Mouse (Mus musculus) kidney, postnatal 4 days (tissue): Measurements from ENCODE around the gene Nrbp1.
A peak's percentile ranks its signal among the peaks of the same experiment; 100 is the strongest.
"Not testable (repeated sequence)": the region's sequence is repeated elsewhere in the genome, so short reads cannot be mapped to it uniquely, and the experiment has no call there.

Experiments
- DNase-seq, 2 experiments: peaks; one replicate each; pipeline ENCODE4 v3.0.0; 2021; ENCODE audit warnings: mixed read lengths in 2 of 2

Nrbp1 gene

DNA sequence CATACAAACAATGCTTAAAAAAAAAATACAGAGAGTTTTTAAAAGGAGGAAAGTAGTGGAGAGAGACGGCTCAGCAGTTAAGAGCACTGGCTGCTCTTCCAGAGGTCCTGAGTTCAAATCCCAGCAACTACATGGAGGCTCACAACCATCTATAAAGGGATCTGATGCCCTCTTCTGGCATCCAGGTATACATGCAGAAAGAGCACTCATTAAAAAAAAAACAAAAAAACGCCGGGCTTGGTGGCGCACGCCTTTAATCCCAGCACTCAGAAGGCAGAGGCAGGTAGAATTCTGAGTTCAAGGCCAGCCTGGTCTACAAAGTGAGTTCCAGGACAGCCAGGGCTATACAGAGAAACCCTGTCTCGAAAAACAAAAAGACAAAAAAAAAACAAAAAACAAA is 24.1 kb upstream of the Nrbp1 start:
- DNase-seq, result not testable (repeated sequence)

DNA sequence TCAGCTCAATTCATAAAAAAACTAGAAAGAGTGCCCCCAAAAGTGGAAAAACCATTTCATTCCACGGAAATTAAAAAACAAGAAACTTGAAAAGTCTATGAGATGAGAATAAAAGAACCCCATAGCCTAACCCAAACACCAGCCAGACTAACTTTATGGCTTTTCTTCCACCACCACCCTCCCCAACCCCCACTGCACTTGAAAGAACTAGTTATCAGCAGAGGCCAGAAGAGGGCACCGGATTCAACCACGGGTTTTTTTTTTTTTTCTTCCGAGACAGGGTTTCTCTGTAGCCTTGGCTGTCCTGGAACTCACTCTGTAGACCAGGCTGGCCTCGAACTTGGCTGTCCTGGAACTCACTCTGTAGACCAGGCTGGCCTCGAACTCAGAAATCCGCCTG is 22.4 kb upstream of the Nrbp1 start:
- DNase-seq, result no peak

DNA sequence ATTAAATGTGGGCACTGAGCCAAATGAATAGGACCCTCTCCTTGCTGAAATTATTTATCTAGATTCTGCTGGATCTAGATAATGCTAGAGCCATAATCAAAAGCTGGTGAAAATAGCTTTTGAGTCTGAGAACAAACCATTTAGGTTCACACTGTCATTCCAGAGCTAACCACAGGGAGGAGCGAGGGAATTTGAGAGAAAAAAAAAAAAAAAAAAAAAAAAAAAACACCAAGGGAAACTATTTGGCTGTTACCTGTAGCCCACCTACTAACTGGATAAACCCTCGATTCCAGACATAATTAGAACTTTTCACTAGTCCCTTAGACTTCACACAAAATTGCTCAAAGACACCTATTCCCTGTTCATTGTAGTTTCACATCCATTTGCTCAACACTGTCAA is 21.6 kb upstream of the Nrbp1 start:
- peak; percentile 30 to 41 for DNase-seq

DNA sequence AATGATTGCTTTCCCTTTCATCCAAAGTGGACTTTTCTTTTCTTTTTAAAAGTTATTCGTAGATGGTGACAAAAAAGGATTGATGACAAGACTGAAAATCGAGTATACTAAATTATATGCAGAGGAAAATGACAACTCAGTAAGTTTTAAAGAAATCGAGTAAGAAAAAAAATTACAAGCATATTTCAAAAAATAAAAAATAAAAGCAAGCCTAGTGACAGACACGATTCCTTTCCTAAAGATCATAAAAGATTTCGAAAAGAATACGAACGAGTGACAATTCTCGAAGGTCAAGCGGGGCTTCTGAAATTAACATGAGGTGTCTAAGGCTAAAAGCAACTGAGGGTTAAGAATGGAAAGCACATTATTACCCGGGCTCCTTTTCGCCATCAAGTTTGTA is 21.2 kb upstream of the Nrbp1 start:
- no peak for DNase-seq

DNA sequence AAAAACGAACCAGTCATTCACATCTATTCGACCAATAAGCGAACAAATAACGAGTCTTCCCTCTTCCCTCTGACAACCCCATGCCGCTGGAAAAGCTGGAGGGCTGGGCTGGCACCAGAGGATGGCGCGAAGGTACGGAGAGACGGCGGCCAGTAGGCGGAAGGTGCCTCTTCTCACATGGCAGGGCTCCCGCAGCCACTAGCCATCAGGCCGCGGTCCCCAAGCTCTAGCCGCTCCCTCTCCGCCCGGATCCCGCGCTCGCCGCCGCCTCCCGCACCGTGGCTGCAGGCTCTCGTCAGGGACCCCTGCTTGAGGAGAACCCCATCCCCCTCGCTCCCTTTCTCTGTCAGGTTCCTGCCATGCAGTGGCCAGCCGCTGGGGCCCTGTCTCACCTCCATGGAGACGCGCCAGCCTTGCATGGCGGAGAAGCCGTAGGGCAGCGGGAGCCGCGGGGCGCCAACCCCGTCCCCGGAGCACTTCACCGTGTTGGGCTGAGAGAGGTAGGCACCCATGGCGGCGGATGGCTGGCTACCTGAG is 20.7 kb upstream of the Nrbp1 start:
- peak; percentile 64 to 79 for DNase-seq

DNA sequence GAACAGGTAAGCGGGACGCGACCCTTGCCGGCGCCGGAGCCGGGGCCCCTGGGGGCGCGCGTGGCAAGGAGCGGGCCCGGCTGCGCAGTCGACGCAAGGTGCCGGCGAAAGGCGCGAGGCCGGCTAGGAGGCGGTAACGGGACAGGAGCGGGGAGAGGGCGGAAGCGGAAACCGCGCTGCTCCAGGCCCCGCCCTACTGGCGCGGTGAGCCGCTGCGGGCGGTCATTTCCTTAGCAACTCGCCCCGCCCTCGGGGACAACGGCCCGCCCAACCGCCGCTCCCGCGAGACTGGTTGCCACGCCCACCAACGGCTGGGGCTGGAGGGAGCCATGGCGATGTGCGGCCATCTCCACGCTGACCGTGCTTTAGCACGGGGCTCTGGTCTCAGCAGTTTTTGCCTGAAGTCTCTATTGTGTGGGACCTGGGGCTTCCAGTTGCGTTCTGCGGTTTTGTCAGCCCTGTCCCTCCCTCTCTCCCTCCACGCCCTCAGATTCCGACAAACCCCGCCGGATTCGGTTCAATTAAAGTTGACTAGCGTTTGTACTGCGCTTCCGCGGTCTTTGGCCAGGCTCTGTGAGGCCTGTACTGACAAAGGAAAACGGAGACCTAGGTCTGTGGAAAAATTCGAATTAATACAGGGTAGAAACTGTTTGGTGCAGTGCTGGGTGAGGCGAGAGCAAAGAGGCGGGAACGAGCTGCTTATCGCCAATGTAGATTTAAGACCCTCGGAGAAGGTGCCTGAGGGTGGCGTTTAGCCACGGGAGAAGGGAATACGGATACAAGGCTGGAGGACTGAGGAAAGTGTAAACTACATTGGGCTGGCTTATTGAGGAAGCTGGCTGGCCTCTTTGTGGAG is 20.0 kb upstream of the Nrbp1 start, which contains the start of gene Ppm1g:
TSS of gene Ppm1g (minus strand) at position 240 of the 856 bp plus-strand sequence.
- DNase-seq, result peak; percentile 99

DNA sequence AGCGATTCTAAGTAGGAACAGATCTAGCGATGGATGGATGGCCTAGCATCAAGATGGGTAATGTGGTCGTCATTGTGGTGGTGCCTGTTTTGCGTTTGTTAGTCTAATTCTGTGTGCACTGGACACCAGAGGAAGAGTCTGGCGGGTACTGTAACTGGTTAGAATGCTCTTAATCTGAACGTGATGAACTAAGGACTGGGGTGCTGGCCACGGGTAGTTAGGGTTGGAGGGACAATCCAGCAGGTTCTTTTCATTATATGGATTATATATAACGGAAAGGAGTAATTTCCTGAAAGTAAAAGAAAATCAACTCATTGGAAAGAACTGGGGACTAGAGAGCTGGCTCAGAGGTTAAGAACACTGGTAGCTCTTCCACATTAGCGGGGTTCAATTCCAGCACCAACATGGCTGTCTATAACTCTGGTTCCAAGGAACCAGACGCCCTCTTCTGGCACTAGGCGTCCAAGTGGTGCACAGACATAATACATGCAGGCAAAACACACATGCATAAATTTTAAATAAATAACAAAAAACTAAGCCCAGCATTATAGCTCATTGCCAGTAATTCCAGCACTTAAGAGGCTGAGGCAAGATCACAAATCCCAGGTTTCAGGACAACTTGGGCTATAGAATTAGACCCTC is 19.2 kb upstream of the Nrbp1 start:
- peak; percentile 65 to 79 for DNase-seq

DNA sequence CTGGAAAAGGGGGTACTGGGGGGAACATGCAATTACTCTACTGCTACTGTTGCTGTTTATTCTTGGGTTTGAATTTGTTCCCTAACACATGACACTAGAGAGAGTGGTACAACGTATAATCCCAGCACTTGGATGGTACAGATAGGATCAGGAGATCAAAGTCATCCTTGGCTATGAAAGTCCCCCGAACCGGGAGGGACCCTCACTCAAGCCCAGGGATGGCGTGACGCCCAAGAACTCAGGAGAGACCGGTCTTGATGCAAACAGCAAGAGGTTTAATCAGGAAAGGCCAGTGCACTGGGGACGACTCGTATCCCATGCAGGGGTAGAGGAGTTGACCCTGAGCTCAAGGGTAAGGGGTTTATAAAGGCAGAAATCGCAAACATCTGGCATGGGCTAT is 18.0 kb upstream of the Nrbp1 start:
- no peak for DNase-seq

DNA sequence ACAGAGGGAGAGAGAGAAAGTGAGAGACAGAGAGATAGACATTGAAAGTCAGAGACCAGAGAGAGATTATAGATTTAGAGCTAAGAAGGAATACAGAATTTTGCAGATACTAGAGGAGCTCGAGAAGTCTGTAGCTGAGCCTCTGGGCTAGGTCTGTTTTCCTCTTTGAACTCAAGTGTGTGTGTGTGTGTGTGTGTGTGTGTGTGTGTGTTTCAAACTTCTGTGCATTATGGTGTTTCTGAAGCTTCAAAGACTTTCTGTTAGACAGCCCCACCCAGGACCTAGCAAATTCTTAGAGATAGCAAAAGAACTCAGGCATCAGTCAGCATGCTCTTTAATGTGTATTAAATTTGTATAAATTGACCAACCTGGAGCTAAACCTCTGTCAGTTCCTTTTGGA is 14.0 kb upstream of the Nrbp1 start:
- no peak for DNase-seq

DNA sequence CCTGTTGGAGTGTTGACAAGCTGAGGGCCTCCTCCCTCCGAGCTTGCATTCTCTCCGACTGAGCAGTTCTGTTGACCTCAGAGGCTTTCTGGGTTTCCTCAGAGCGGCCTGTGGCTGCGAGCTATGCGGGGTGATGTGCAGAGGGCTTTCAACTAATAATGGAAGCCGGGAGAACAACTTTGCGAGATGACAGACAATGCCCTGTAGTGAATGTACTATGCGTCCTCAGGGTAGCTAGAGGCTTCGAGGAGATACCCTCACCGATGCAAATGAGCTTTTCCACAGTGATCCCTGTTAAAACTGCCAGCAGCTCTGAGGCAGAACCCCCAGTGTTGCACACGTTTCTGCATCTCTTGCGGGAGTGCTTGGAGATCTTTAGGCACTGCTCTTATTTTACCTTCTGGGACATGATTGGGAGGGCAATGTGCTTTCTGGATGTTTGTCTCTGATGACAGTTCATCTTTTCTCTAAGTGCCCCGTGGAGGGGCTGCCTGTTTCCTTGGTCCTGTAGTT is 914 bp downstream of the Nrbp1 start:
- DNase-seq, result no peak

DNA sequence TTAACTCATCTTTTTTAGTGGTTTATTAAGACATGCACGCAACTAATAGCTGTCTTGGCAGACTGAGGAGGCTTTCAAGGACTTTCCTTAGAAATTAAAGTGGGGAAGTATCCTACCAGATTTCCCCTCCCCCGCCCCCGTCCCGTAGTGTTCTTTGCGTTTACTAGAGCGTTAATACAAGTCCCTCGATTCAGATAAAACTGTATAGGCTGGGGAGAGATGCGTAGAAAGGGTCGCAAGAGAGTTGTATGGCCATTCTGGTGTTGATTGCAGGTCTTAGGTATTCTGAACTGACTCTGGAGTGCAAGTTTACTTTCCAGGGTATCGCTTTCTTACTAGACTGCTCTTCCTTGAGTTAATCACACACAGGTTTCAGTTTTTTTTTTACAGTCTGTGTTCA is 1.5 kb downstream of the Nrbp1 start:
- no peak for DNase-seq

DNA sequence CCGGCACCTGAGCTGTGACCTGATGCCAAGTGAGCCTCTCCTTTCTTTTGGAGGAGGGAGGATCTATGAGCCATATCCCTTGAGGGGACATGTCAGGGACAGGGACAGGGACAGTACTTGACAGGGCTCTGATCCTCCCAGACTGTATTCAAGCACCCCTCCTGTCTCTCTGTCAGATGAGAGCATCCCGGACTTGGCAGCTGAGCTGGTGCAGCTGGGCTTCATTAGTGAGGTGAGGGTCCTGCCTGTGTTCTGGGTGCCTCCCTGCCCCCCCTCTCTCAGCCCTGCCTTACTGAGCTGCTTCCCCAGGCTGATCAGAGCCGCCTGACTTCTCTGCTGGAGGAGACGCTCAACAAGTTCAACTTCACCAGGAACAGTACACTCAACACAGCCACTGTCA is 10.1 kb downstream of the Nrbp1 start:
- no peak for DNase-seq

DNA sequence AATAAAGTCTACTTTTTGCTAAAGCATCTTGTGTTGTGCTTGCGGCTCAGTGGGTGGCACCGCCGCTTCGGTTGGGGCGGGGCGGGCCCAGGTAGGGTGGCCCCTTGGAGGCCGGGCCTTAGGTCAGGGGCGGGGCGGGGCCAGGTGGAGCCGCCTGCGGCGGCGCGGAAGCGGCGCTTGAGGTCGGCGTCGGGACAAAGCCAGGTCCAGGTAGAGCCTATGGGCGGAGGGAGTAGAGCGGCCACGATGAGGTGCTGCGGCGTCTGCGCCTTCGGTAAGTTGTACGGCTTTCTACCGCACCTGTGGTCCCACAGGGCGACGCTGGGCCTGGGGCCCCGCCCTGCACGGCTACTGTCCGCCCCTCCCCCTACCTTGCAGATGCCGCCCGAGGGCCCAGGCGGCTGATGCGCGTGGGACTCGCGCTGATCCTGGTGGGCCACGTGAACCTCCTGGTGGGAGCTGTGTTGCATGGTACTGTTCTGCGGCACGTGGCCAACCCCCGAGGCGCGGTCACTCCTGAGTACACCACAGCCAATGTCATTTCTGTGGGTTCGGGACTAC is 11.0 kb downstream of the Nrbp1 start, which contains the start of gene Krtcap3:
TSS of gene Krtcap3 (plus strand) at position 151 of the 561 bp plus-strand sequence.
- DNase-seq, result peak; percentile 76 to 85

DNA sequence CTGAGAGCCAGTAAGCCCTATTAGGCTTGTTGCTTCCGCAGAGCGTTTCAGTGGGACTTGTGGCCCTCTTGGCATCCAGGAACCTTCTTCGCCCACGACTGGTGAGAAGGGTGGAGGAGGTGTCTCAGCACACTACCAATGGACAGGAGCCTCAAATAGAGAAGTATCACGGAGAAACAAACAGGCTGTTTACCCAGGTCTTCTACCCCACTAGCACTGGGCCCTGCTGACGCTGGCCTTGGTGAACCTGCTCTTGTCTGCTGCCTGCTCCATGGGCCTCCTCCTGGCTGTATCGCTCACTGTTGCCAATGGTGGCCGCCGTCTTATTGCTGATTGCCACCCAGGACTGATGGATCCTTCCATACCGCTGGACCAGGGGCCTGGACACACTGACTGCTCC is 11.5 kb downstream of the Nrbp1 start:
- DNase-seq, result peak in 1 of 2 experiments; percentile 34

DNA sequence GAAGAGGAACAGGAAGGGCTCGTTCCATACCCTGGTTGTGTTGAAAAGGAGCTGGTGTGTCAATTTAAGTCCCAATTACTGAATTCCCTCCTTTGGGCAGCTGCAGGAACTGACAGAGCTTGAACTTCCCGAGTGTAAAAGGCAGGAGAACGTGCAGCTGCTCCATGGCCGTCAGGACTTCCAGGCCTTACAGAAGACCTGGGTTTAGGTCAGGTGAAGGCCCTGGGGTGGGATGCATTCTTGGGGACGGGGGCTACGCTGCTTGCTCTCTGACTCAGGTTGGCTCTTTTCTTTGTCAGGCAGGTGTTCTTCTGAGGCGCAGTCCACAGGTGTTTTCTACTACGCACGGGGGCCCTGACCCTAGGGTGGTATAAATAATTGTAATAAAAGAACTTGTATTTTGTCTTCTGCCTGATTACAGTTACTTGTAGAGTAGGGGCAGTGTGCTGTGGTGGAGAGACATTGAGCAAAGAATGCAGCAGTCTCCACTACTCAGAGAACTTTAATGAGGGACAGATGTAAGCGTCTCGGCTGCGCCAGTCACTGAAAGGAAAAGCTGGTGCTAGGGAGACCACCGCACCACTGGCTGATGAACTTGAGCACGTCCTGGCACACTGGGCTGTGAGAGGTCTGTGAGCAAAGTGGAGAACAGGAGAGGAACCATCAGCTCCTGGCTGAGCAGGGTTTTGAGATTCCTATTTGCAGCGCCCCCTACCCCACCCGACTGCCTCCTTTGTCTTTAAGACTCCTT is 12.3 kb downstream of the Nrbp1 start:
- DNase-seq, result peak in 1 of 2 experiments; percentile 17

DNA sequence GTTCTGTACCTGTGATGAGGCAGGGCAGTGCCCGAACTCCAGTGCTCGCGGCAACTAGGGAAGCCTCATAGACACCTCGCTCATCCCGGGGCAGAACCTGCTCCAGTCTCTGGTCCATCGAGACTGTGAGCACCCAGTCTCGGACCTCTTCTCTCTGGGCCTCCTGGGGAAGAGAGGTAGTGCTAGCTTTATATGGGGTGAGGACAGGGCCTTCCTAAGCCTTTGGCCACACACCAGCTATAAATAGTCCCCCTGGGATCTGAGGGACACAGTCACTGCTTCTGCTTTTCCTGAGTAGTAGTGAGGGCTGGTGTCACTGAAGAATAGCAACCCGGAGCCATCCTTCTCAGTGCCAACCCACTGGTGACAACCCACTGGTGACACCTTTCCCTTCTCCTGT is 13.1 kb downstream of the Nrbp1 start:
- DNase-seq, result no peak

DNA sequence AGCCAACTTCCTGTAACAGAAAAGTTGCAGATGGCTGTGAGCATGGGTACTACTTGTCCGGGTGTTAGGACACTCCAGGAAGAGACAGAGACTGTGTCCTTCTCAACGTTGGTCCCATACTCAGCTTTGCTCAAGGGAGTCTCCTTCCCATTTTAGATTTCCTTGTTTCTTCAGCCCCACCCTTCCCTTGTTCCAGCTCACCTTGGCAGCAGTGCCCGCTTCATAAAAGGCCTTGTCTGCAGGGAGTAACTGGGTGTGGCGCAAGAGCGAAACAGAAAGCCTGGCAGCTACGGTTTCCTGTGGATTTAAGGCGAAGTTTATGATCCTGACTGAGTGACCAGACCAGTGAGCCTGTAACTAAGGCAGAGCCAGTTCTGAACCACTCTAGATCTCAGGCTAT is 13.8 kb downstream of the Nrbp1 start:
- DNase-seq, result peak; percentile 23 to 44

DNA sequence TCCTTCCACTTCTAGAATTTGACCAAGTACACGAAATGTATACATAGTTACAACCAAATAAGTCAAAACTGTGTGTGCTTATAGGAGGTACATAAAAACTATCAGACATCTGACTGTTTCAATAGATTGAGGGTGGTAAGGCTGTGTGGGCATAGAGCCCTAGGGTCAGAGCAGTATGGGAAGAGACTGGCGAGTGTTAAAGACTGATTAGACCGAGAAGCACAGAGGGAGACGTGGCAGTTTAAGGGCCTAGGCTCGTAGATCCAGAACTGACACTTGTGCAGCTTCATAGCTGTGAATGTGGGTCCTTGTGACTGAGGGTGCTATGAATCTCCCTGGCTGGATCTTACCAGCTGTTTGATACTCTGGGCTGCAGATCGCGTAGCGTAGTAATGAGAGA is 14.2 kb downstream of the Nrbp1 start:
- no peak for DNase-seq

DNA sequence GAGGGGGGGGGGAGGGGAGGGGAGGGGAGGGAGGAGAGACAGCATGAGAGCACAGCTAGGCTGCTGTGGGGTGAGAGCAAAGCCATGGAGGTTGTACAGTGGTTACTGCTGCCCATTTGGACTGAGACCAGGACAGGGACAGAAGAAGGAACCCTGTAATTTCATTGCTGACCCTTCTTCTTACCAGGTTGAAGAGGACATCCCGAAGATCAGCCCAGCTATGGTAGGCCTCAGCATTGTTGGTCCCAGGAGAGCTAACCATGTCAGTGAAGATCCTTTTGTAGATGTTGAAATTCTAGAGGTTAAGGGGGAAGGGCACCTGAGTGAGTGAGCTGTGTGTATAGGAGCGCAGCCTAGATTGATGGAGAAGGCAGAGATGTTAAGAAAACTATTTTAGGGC is 14.7 kb downstream of the Nrbp1 start:
- no peak for DNase-seq

DNA sequence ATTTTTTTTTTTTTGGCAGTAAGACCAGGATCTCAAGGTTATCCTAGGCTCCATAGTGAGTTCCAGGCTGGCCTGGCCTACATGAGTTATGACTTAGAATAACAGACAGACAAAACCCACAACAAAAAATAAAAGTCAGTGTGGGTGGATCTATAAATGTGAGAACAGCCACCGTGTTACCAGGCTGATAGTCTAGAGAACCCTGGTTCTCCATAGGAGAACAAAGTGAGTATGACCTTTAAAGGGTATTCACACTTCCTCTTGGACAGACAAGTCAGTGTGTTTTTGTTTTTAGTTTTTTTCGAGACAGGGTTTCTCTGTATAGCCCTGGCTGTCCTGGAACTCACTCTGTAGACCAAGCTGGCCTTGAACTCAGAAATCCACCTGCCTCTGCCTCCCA is 15.3 kb downstream of the Nrbp1 start:
- no peak for DNase-seq

DNA sequence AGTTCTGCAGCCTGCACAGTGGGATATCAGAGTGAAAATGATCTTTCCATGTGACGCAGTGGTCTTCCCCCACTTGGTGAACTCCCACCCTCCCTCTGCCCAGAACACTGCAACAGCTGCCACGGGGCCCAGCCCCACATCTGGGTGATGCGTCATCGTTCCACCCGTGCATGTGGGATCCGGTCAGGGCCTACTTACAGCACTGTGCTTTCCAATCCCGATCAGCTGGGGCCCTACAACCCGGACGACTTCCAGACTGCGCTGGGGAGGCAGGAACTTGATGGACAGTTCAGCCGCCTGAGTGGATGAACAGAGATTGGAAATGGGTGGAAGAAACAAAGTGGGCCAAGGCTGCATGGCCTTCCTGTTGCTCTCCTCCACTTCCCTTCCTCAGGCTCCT is 17.0 kb downstream of the Nrbp1 start:
- no peak for DNase-seq

DNA sequence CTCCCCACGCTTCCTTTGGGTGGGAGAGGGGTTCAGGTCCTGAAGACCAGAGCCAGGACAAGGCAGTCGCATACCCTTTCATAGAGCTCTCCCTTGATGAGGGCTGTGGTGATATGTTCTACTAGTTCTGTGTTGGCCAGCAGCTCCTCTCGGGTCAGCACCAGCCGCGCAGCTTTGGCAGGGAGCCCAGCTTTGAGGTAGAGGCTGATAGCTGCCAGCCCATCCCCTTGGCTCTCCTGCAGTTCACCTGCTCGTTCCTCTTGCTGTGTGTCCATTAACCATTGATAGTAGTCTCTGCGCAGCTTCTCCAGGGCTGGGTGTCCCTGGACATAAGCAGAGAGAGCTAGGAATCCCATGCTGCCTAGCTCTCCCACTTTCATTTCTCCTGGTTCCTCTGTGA is 25.4 kb downstream of the Nrbp1 start:
- no peak for DNase-seq

DNA sequence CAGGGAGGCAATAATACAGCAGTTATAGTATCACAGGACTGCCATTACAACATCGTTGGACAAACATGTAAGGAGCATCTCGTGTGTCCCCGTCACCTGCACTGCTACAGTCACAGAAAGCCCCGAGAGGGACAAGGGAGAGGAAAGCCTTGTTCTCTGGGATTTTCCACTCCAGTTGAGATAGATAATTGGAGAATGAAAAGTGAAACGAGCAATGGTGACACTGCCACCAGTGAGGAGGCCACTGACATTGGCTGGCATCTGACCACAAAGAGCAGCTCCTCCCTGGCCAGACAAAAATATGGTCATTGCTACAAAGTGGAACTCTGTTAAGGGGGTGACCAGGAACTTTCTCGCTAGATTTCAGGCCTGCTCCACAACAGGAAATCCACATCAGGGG is 27.0 kb downstream of the Nrbp1 start:
- no peak for DNase-seq
